Comparison of ENCODE assay signal across 15 mouse cellular contexts in genomic region chr10:53505069-53505468, GRCm38 (mm10).
"Had no signal": no experiment of that assay in that cellular context is flagged by ENCODE, and none has a peak within 500 bp of the region (broad histone marks: within the 10 kb centered on the region; RNA-seq: fewer than 3 reads in every experiment).

No protein-coding gene starts in this region.

- H3K9ac ChIP-seq: limb, embryonic 13.5 days; liver, embryonic 14.5 days; liver, postnatal 0 days had no signal

- H3K9me3 ChIP-seq: limb, embryonic 13.5 days had no signal

- H3K4me3 ChIP-seq: limb, embryonic 13.5 days had no signal

- H3K27me3 ChIP-seq: limb, embryonic 13.5 days had no signal

- DNase-seq: kidney, postnatal 25 days; liver, postnatal 0 days; lung, postnatal 14 days; midbrain, embryonic 14.5 days; right cerebral cortex, adult 18-20 months; right cerebral cortex, postnatal 14 days; right cerebral cortex, postnatal 4 days; thymus, adult 2 months; thymus, postnatal 14 days had no signal

- H3K27ac ChIP-seq: kidney, postnatal 0 days; limb, embryonic 13.5 days; liver, embryonic 14.5 days; stomach, postnatal 0 days had no signal

- ATAC-seq: intestine, postnatal 0 days; liver, postnatal 0 days had no signal

- H3K4me2 ChIP-seq: limb, embryonic 13.5 days; midbrain, embryonic 11.5 days had no signal

- H3K36me3 ChIP-seq: limb, embryonic 13.5 days had no signal
